Mouse (Mus musculus) brain, embryonic 14.5 days (tissue): Measurements from ENCODE around the gene Smdt1.

Source experiments
- CTCF ChIP-seq: fragments of 200-500 bp; IDR thresholded peaks from 2 replicates; pipeline ENCODE4 v1.5.1; 2012; ENCODE audit warnings: inconsistent platforms, mild to moderate bottlenecking, moderate library complexity, borderline replicate concordance; ENCODE audit not compliant: insufficient read depth, insufficient read length; ENCODE audit errors: extremely low read depth
- POLR2A ChIP-seq: fragments of 200-500 bp; IDR thresholded peaks from 2 replicates; pipeline ENCODE4 v1.6.1; 2012; ENCODE audit warnings: mild to moderate bottlenecking, inconsistent platforms, borderline replicate concordance; ENCODE audit not compliant: poor library complexity, insufficient read depth, insufficient read length, severe bottlenecking; ENCODE audit errors: extremely low read depth

DNA sequence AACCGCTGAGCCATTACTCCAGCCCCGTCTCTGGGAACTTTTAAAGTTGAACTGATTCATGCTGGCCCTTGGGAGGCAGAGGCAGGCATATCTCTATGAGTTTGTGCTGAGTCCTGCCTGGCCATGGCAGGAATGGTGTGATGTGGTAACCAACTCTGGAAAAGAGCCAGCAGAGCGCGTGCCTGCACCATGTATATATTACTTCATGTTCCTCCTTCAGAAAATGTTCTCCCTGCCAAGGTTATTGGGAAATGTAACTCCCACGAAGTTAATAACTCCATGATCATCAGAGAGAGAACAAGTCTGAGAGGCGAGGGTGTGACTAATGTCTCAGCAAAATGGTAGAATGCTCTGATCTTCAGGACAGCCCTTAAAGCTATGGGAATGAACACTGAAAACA, 20.9 kb upstream of the Smdt1 start:
- TF ChIP-seq POLR2A (no peak), CTCF (no peak)
